Mouse (Mus musculus): Measurements from ENCODE around the gene 2010111I01Rik.

DNA sequence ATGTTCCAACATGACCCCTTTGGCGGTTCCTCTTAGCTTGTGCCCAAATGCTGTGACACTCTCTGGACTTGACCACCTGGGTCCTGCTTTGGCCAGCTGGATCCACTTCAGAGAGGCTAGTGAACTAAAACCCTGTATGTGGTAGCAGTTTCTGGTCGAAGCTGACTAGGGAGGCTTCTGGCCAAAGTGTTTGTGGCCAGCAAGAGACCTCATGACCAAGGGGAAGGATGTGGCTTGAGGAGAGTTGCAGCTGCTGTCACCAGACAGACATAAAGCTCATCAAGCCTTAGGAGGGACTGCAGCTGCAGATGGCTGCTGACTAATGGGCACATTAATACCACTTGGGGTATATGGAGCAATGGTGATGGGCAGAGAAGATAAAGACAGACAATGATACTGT, 143.9 kb downstream of the 2010111I01Rik start:
- TF ChIP-seq POLR2A (IDR thresholded peaks at IDR 0.05; ENCODE audit: insufficient read depth, low read depth, low read length) (no peak), CTCF (IDR thresholded peaks at IDR 0.05) (no peak), EP300 (IDR thresholded peaks at IDR 0.05; ENCODE audit: insufficient read depth, low read depth, low read length) (peak; percentile 92)

Data from heart, adult 2 months (tissue).